Mouse (Mus musculus) right cerebral cortex, postnatal 25 days (tissue): ENCODE measurements around the gene Acer3.

ENCODE experiments used
- DNase-seq: peaks from one replicate; pipeline ENCODE4 v3.0.0; 2022

Gene Acer3

DNA sequence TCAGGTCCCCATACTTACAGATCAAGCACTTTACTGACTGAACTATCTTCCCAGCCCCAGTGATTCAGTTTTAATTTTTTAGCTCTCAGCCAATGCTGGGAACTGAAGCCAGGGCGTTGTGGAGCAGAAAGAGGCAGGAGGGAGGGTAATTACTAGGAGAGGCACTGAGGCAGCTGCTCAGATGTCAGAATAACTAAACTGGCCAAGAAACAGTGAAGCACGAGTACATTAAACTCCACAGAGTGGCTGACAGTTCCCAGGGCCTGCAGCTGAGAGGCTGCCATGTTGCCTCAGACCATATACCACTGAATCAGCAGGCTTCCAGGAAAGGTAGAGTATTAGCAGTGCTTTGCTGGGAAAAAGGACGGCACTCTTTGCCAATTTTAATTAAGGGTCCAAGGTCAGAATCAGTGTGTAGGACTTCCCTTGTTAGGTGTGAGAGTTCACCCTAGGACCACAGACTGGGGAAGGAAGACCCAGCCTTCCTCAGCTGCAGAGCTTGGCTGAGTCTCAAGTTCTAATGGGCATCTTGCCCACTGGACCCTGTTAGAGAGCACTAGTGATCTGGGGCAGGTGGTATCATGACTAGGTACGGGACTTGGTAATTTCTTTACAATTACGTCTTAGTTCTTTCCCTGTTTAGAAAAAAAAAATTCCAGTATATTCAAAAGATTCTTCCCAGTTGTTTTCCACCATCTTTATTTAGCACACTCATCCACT, 11.8 kb upstream of the Acer3 start:
- DNase-seq, result no peak

DNA sequence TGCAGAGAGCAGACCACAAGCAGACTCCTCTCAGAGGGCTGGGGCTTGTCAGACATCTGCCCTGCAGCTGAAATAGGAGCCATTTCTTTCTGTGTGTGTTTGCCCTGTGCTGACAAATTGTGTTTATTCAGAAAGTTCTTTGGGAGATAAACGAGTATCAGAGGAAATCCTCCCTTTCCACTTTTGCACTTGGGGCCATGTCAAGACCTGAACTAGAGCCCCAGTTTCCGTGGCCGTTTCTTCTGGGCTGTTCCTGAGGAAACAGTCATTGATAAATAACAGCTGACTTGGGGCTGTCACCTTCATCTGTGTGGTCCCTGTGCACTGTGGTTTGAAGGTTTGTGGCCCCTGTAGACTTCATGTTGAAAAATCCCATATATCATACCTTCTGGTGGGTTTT, 10.9 kb upstream of the Acer3 start:
- no peak for DNase-seq

DNA sequence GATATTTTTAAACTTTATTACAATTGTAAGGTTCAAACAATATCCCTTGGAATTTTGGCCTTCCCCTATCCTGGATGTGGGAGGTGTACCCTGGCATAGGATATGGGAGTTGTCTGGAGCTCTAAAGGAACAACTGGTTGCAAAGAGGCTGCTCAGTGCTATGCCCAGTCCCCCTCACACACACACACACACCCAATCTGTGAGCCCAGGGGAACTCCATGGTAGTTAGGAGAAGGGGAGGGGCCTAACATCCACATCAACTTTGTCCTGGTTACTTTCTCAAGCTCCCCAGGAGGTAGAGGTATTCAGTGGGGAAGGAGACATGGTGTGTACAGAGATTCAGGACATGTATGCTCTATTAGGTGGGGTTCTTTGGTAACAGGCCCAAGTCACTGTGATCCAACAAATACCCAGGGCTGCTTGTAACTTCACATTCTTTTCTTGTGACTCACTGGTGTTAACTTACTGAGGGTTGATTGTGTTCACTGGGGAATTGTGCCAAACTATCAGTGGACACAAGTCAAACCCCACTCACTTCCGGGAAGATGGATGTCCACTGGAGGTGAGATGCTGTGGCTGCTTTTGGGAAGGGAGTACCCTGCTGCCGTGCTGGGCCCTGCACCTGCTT, 9.5 kb upstream of the Acer3 start:
- DNase-seq, result no peak

DNA sequence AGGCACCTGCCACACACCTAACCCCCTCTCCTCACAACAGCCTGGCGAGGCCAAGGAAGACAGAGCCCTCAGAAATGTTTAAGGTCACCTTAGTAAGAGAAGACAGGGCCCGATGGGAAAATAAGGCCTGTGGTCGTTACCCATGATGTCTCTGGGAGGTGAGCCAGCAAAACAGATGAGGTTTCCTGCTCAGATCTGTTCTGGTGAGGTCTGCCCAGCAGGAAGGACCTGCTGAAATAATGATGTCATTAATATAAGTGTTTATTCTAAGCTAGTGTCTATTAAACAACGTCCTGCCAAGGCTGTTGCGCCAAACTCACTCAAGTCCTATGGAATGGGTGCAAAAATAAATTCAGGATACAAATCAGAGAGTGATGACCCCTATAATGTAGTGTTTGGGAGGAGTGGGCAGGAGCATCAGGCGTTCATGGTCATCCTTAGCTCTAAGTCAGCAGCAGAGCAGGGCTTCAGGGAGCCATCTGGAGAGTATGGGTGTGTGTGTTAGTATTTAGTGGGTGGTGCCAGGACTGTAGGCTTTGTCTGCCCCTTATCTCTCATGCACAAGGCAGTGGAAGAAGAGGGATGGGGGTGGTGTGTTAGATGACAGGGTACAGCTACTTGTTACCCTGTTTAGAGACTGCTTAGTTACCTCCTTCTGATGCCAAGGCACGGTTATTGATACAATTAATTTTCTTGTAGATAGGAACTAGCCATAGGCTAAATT, 8.8 kb upstream of the Acer3 start:
- DNase-seq, result no peak

DNA sequence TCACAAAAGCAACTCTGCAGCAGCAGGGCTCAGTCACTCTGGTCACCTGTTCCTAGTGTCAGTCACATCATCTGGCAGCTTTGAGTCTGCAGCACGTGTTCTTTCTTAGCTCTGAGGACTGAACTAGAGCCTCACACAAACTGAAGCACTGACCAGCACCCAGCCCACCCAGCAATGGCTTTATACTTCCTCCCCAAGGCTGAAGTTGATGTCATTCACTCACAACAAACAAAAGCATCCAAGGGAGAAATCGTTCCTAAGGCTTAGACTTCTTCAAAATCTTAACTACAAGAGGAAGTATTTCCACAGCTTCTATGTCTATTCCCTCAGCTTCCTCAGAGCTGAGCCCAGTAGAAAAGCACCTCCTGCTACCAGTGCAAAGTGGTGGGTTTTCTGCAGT, 7.3 kb upstream of the Acer3 start:
- DNase-seq, result no peak

DNA sequence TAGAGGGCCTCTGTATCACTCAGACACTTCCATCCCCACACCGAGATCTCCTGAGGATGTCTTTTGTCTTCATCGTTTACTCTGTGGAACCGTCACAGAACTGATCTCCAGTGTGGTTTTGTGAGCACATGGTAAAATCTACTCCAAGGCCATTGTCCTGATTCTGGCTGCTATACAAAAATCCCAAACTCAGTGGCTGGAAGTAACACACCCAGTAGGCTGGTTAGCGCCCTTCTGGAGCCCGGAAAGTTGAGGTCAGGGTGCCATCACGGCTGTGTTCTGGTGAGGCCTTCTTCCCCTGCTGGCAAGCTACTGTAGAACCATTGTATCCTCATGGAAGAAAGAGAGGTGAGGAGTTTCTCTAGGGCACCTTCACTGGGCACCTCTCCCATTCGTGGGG, 5.0 kb upstream of the Acer3 start:
- DNase-seq, result no peak

DNA sequence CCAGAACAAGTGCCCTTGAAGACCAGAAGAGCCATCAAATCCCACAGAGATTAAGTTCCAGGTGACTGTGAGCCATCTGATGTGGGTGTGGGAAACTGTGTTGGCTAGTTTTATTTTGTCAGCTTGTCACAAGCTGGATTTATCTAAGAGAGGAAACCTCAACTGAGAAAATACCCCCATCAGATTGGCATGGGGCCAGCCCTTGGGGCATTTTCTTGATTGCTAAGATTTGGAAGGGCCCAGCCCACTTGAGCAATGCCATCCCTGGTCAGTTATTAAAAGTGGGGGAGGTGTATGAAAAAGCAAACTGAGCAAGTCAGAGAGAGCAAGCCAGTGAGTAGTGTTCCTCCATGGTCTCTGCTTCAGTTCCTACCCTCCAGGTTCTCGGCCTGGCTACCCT, 3.2 kb upstream of the Acer3 start:
- no peak for DNase-seq

DNA sequence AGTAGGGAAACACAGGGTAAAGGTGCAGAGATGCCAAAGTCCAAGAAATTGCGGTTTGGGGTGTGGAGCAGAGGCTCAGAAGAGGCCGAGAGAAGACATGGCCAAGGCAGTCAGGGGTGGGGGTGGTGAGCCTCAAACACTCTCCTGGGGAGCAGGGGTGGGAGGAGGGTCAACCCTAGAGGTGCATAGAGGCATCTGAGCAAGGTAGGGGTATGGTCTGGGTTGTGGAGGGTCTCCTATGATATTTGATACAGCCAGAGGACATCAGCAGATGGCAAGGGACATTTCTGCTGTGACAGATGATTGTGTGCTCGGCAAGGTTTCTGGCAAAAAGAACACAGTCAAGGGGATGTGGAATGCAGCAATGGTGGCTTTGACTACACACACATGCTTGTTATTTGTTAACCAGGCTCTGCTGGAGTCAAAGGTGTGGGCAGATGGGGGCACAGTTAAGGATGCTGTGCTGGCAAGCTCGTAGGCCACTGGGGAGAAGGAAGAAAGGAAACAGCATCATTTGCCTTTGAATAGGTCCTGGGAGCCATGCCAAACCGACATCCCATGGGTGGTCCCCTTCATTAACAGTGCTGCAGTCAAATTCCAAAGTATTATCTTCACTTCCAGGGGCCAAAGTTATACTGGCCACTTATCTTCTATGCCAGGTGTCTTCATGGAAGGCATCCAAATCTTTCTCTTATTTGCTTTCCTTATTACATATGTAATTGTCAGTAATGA, 2.4 kb upstream of the Acer3 start:
- no peak for DNase-seq

DNA sequence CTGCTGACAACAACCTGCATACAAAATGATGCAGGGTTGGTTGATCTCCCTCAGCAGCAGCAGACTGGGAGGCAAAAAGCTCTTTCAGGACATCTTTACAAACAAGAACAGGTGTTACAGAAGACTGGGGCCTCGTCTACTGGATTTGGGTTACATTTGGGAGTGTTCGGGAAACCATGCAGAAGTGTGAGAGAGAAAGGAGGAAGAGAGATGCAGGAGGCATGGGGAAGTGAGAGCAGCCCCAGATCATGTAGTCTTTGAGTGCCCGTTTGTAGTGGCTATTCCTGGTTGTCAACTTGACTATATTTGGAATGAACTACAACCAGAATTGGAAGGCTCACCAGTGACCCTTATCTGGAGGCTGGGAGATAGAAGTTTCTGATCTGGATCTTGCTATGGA, 1.4 kb upstream of the Acer3 start:
- no peak for DNase-seq

DNA sequence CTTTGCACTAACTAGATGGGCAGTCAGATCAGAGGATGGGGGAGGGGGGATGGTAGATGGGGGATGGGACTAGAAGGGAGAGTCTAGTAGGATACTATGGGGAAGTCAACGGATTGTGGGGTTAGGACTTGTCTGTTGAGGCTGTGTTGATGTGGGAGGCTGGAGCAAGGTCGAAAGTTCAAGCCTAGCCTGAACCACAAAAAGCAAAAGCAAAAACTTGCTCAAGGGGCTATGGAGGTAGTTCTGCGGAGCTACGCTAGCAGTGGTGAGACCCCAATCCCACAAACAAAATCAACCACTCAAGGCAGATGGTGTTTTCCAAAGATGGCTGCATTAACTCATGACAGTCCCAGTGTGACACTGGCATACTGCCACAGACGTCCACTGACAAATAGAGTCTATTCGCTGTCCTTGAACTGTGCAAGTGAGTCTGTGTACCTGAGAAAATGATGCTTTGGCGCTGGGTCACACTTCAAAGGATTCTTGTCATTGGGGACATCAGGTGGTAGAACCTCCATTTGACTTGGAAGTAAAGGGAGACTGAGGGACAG, 927 bp downstream of the Acer3 start:
- DNase-seq, result no peak

DNA sequence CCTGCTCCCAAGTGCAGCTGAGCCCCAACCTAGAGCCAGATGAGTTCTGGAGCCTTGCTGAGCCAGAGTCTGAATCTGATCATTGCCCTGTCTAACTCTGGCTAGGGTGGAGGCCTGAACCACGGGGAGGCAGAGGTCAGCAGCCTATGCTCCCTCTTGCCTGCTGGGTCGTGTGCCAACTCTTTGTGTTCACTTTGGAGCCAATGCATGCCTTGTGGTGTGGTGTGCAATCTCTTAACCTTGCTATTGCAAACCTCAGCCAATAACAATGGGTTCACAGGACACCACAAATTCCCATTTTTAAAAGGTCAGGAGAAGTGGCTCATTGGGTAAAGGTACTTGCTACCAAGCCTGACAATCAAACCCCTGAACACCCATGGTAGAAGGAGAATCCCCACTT, 4.4 kb downstream of the Acer3 start:
- DNase-seq, result no peak

DNA sequence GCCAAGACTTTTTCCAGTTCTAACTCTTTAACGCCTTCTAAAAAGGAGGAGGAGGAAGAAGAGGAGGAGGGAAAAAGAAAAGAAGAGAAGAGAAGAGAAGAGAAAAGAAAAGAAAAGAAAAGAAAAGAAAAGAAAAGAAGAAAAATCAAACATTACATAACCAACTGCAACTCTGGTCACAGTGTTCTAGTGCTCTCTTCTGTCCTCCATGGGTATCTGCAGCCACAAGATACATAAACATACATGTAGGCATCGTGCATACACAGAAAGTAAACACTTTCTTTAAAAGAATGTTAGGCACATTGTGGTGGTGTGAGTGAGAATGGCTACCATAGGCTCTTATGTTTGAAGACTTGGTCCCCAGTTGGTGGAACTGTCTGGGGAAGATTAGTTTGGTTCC, 5.9 kb downstream of the Acer3 start:
- DNase-seq, result no peak

DNA sequence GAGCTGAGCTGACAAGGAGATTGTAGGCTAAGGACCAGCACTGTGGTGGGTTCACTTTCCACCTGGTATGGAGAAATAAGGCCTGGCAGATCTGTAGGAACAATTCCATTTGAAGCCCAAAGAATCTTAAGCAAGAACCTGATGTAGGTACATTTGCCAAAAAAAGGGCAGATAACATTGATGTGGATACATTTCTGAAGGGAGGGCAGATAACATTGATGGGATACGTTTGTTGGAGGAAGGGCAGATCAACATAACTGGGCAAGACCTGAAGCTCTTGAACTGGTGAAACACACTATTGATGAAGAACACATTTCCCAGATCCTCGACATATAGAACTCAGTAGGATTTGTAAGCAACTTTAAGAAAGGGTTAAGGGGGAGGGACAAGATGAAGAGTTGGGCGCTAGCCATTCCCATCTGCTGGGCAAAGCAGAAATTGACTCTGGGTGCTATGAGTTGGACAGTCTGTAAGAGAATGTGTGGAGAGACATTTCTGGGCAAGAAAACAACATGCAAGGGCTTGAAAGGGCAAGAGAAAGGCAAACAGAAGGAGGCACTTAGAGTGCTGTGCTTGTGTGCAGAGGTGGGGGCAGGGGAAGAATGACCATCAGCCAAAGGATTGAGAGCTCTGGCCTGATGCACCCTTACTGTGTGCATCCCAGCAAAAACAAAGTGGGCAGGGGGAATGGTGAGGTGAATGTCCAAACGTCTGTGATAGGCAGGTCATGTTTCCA, 8.7 kb downstream of the Acer3 start:
- no peak for DNase-seq

DNA sequence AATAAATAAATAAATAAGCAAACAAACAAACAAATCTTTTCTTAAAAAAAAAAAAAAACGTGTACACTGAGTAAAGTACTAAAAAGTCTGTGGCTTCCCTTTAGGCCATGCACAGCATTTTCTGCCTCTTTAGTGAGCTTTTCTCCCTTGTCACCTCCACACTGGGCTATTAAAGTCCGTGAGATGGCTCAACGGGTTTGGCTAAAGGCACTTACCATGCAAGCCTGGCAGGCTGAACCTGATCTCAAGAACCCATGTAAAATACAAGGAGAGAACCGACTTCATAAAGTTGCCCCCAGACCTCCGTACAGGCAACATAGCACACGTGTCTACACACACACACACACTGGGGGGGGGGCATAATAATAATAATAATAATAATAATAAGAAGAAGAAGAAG, 10.7 kb downstream of the Acer3 start:
- no peak for DNase-seq

DNA sequence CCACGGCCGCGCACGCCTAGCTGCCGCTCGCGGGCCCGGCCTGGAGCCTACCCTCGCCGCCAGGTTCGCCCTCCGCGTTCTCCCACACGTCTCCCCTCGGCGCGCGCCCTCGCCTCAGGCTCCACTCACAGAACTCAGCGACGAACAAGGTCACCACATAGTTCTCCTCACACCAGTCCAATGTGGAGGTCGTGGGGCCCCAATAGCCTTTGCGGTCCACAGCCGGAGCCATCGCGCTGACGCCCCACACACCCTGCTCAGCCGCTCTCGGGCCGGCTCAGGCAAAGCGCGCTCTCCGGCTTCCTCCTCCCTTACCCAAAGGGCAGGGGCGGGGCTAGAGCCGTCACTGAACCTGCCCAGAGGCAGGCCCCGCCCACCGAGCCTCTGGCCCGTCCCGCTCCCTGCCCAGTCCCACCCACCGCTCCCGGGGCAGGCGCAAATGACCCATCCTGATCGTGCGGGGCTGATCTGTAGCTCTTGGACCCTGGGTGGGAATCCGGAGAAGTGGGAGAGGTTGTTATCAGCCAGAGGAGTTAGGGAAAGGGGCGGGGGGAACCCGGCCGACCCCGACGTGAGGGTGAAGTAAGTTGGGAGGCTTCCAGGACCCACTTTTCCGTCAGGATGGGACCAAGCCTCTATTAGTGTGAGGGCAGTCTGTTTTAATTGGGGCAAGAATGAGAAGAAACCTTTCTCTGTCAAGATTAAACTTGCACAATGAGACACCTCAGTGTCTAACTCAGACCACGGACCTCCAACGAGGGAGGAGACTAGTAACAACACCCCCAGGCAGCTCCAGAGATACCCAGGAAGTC, 11.6 kb downstream of the Acer3 start:
- DNase-seq, result peak; percentile 93

DNA sequence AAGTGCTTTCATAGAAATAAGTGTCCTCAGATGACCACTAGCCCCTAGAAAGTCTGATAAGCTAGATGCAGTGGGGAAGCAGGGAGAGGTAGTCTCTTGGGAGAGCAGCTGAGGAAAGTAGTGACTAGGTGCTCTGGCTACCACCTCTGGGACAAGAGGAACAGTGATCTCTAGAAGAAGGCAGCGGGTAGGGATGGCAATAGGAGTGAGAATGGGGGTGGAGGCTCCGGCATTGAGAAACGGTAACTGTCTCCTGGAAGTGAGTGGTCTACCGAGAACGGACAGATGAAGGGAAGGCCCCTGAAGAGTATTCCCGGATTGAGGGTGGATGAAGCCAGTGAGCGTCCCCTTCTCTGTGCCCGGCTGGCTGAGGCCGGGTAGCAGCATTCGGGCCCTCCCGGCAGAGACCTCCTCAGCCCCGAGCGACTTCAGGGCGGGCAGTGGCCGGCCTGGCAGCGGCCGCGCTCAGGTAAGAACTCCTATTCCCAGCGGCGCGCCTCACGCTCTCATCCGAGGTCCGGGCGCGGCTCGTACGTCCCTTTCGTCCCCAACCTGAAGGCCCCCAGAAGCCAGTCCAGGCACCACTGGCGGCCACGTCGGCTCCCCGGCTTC, 12.3 kb downstream of the Acer3 start:
- DNase-seq, result no peak

DNA sequence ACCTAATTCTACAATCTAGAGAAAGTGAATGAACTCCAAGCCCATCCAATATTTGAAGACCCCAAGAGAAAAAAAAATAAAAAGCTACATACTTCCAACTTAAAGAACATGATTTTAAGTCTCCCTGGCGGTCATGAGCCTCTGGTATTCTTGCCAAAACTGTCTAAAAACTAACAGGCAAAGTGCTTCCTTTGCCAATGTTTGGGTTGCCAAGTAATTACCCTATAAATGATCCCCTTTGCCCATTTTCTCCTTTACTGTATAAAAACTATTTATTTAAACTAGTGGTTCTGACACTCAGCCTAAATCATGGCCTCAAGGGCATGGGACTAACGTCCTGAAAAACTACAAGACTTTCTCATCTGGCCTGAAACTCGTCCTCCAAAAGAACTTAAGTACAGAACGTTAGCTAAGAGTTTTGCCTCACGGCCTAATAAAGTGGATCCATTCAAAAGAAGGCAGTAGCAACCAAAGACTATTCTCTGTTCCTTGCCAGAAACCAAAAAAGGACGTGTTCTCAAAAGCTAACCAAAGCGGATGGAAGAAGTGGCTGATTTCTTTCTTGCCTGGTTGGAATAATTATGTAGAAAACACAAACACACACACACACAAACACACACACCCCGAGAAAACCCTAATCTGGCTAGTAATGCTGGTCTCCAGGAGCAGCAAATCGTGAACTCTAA, 12.9 kb downstream of the Acer3 start:
- DNase-seq, result no peak

DNA sequence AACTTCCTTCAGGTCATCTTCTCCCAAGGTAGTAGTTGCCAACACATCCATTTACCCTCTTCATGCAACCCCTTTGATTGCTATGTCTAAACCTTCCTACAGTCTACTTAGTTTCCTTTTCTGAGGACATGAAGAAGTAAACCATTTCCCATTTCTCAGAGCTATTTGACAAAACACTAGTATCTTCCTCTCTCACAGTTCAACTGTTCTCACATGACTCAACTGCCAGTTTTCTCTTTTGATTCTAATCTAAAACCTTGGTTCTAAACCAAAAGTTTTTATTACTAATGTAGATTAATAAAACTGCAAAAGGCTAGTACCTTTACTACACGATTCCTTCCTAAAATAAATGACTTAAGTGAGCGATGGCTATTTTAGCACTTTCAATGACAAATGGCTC, 13.6 kb downstream of the Acer3 start:
- no peak for DNase-seq

DNA sequence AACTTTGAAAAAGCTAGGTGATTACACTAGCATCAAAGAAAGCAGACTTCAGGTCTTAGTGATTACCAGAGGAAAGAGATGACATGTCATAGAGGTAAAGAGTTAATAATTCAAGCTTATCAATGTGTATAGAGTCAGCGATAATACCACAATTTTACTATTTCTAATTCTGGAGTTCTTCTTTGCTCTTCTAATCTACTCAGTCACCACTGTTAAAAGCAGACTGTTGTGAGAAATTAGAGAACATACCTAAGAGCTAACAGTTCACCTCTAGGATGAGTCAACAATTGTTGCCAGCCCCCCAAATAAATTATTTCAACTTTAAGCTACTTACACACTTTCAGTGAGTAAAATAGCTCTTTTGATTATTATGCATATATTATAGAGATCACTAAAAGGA, 28.1 kb downstream of the Acer3 start:
- no peak for DNase-seq

DNA sequence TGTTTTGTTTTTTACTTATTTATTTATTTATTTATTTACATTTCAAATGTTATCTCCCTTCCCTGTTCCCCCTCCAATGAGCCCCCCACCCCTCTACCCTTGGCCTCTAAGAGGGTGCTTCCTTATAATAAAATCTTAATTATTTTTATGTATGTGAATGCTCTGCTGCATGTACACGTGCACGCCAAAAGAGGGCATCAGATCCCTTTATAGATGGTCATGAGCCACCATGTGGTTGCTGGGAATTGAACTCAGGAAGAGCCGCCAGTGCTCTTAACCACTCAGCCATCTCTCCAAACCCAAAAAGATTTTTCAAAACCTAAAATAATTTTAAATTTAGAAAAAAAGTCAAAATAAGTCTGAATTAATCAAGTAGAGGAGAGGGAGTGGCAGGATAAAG, 31.4 kb downstream of the Acer3 start:
- no peak for DNase-seq

DNA sequence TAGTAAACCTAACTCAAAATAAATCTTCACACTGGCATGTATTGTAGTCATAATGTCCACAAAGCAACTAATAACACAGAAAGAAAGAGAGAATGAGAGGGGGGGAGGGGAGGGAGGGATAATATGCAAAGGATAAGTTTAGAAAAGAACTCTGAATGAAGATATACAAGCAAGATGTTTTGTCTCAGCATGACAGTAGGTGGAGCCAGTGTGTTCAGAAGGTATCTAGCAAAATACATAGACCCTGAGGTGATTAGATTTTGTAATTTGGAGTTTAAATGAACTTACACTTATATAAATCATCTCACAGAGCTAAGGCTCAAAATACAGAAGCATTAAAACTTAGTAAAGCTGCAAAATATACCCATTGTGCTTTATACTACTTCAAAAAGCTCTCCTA, 44.7 kb downstream of the Acer3 start:
- no peak for DNase-seq
